Comparison of ENCODE assay signal across 11 mouse cellular contexts in genomic region chr6:30552628-30553027, GRCm38 (mm10). TPM values are rescaled to one million over a fixed set of nuclear protein-coding genes. Genes with fewer than 3 reads are reported as not detected.
DNase-seq lines count a peak whose midpoint lies in the region; ATAC-seq lines count a peak whose summit lies in the region.
"Had no signal": no experiment of that assay in that cellular context is flagged by ENCODE, and none has a peak within 500 bp of the region (broad histone marks: within the 10 kb centered on the region; RNA-seq: fewer than 3 reads in every experiment).

No protein-coding gene starts in this region.

- 56% methylated on average over 6 of the region's 6 CpGs for WGBS in forebrain, embryonic 10.5 days
- WGBS in forebrain, embryonic 11.5 days = 49% methylated on average over 6 of the region's 6 CpGs
- WGBS in lung, embryonic 15.5 days = 41% methylated on average over 6 of the region's 6 CpGs
- 55% methylated on average over 6 of the region's 6 CpGs for WGBS in hindbrain, embryonic 13.5 days
- 55% methylated on average over 6 of the region's 6 CpGs for WGBS in midbrain, embryonic 14.5 days

- peaks cover 68% of the 10 kb centered on the region for H3K4me1 ChIP-seq in forebrain, embryonic 10.5 days
- peaks cover 17% of the 10 kb centered on the region for H3K4me1 ChIP-seq in forebrain, embryonic 11.5 days (replicated peaks; ENCODE audit: control insufficient read depth, insufficient read depth, low read length)
- peaks cover 39% of the 10 kb centered on the region for H3K4me1 ChIP-seq in lung, embryonic 15.5 days
- peaks cover 39% of the 10 kb centered on the region for H3K4me1 ChIP-seq in hindbrain, embryonic 13.5 days (replicated peaks)
- H3K4me1 ChIP-seq in midbrain, embryonic 14.5 days (ENCODE audit: control insufficient read depth, insufficient read depth, low read length) = peaks cover 35% of the 10 kb centered on the region

- DNase-seq in forebrain, embryonic 10.5 days (ENCODE audit: extremely low spot score, low spot score) = no peak
- no peak for DNase-seq in forebrain, embryonic 11.5 days (ENCODE audit: low spot score)
- no peak for DNase-seq in lung, postnatal 14 days
- no peak for DNase-seq in midbrain, embryonic 14.5 days
- DNase-seq in layer of hippocampus, adult 11-12 months (ENCODE audit: low spot score) = no peak
- DNase-seq in urinary bladder, postnatal 4 days (ENCODE audit: low spot score in 2 of 2) = no peak
- DNase-seq: adrenal gland, adult 2 months; spleen, adult 18-20 months had no signal

- H3K36me3 ChIP-seq in forebrain, embryonic 10.5 days (replicated peaks) = peaks cover 5% of the 10 kb centered on the region; the same call in 1 of the 2 replicates
- H3K36me3 ChIP-seq in forebrain, embryonic 11.5 days (ENCODE audit: control insufficient read depth, insufficient read depth, low read length) = no peaks in the 10 kb centered on the region
- no peaks in the 10 kb centered on the region for H3K36me3 ChIP-seq in lung, embryonic 15.5 days
- no peaks in the 10 kb centered on the region for H3K36me3 ChIP-seq in hindbrain, embryonic 13.5 days
- no peaks in the 10 kb centered on the region for H3K36me3 ChIP-seq in midbrain, embryonic 14.5 days (ENCODE audit: control insufficient read depth, insufficient read depth, low read length)
- H3K36me3 ChIP-seq: G1E had no signal

- no peak overlapping the region for H3K4me2 ChIP-seq in forebrain, embryonic 11.5 days (ENCODE audit: low read depth, low read length, severe bottlenecking)
- peak overlapping the region; percentile 37; the same call in 1 of the 2 replicates for H3K4me2 ChIP-seq in lung, embryonic 15.5 days
- H3K4me2 ChIP-seq in hindbrain, embryonic 13.5 days = 0 out of 2 replicates have a peak overlapping the region, but pooled peaks have one; percentile 49
- H3K4me2 ChIP-seq in midbrain, embryonic 14.5 days (ENCODE audit: low read length) = no peak overlapping the region

- ATAC-seq in forebrain, embryonic 11.5 days (replicated peaks; ENCODE audit: low FRiP score) = no peak; the same call in 1 of the 2 replicates
- ATAC-seq in lung, embryonic 15.5 days (ENCODE audit: borderline replicate concordance, extremely low read depth, low FRiP score, low TSS enrichment) = no peak
- no peak for ATAC-seq in hindbrain, embryonic 13.5 days (ENCODE audit: low FRiP score)
- no peak for ATAC-seq in midbrain, embryonic 14.5 days (ENCODE audit: low FRiP score, low TSS enrichment)

- H3K9ac ChIP-seq in forebrain, embryonic 11.5 days (ENCODE audit: low read length) = no peak overlapping the region
- no peak overlapping the region for H3K9ac ChIP-seq in lung, embryonic 15.5 days
- H3K9ac ChIP-seq in hindbrain, embryonic 13.5 days = no peak overlapping the region
- no peak overlapping the region for H3K9ac ChIP-seq in midbrain, embryonic 14.5 days (replicated peaks; ENCODE audit: low read length)

- peaks cover 8% of the 10 kb centered on the region for H3K9me3 ChIP-seq in forebrain, embryonic 10.5 days
- H3K9me3 ChIP-seq in forebrain, embryonic 11.5 days (ENCODE audit: control insufficient read depth, low read length) = no peaks in the 10 kb centered on the region; the same call in 1 of the 2 replicates
- no peaks in the 10 kb centered on the region for H3K9me3 ChIP-seq in lung, embryonic 15.5 days
- H3K9me3 ChIP-seq in hindbrain, embryonic 13.5 days = no peaks in the 10 kb centered on the region
- no peaks in the 10 kb centered on the region for H3K9me3 ChIP-seq in midbrain, embryonic 14.5 days (ENCODE audit: control insufficient read depth, low read length)
- H3K9me3 ChIP-seq: G1E had no signal

- H3K27ac ChIP-seq in forebrain, embryonic 10.5 days = peak overlapping the region; percentile 92
- no peak overlapping the region; the same call in 1 of the 2 replicates for H3K27ac ChIP-seq in forebrain, embryonic 11.5 days (ENCODE audit: low read depth, low read length)
- H3K27ac ChIP-seq in lung, embryonic 15.5 days = 0 out of 2 replicates have a peak overlapping the region, but pooled peaks have one; percentile 15
- H3K27ac ChIP-seq in hindbrain, embryonic 13.5 days = peak overlapping the region; percentile 49; the same call in 1 of the 2 replicates
- H3K27ac ChIP-seq in midbrain, embryonic 14.5 days (replicated peaks; ENCODE audit: low read depth, low read length) = 0 out of 2 replicates have a peak overlapping the region, but pooled peaks have one; percentile 3

- H3K4me3 ChIP-seq in forebrain, embryonic 10.5 days = no peak overlapping the region
- no peak overlapping the region for H3K4me3 ChIP-seq in forebrain, embryonic 11.5 days (ENCODE audit: low read depth, low read length)
- no peak overlapping the region for H3K4me3 ChIP-seq in lung, embryonic 15.5 days
- H3K4me3 ChIP-seq in hindbrain, embryonic 13.5 days = no peak overlapping the region
- H3K4me3 ChIP-seq in midbrain, embryonic 14.5 days (replicated peaks; ENCODE audit: low read depth, low read length) = no peak overlapping the region

- H3K27me3 ChIP-seq in forebrain, embryonic 10.5 days (ENCODE audit: poor library complexity, severe bottlenecking) = no peaks in the 10 kb centered on the region
- H3K27me3 ChIP-seq in forebrain, embryonic 11.5 days (ENCODE audit: control insufficient read depth, insufficient read depth, low read length) = no peaks in the 10 kb centered on the region
- no peaks in the 10 kb centered on the region for H3K27me3 ChIP-seq in lung, embryonic 15.5 days
- H3K27me3 ChIP-seq in hindbrain, embryonic 13.5 days = no peaks in the 10 kb centered on the region
- no peaks in the 10 kb centered on the region for H3K27me3 ChIP-seq in midbrain, embryonic 14.5 days (ENCODE audit: control insufficient read depth, insufficient read depth, low read length)

RNA-seq across cellular contexts. Expression of gene Cpa2, which starts 11.2 kb away (rescaled TPM):
- 11.9 and 15.6 TPM in 2 replicates for polyA plus RNA-seq in forebrain, embryonic 10.5 days (2016; fragmentation: Nextera tagmentation; extraction: Ambion mirVana)
- 4.0 TPM in 2 replicates for polyA plus RNA-seq in forebrain, embryonic 11.5 days (2014; fragmentation: Nextera tagmentation; extraction: Ambion mirVana)
- polyA plus RNA-seq in lung, embryonic 15.5 days (2015; fragmentation: Nextera tagmentation; extraction: Ambion mirVana) = 6.6 and 10.5 TPM in 2 replicates
- 6.9 and 8.7 TPM in 2 replicates for polyA plus RNA-seq in hindbrain, embryonic 13.5 days (2015; fragmentation: Nextera tagmentation; extraction: Ambion mirVana)
- polyA plus RNA-seq in midbrain, embryonic 14.5 days (2014; fragmentation: Nextera tagmentation; extraction: Ambion mirVana) = 8.5 and 8.7 TPM in 2 replicates
- polyA plus RNA-seq: adrenal gland, adult 2 months; G1E had no signal

RNA-seq across cellular contexts. Expression of gene Cpa4, which starts 15.5 kb away (rescaled TPM):
- polyA plus RNA-seq in forebrain, embryonic 10.5 days (2016; fragmentation: Nextera tagmentation; extraction: Ambion mirVana) = 2.9 and 3.4 TPM in 2 replicates
- polyA plus RNA-seq in forebrain, embryonic 11.5 days (2014; fragmentation: Nextera tagmentation; extraction: Ambion mirVana) = 5.4 and 5.6 TPM in 2 replicates
- polyA plus RNA-seq in lung, embryonic 15.5 days (2015; fragmentation: Nextera tagmentation; extraction: Ambion mirVana) = 0.13 and 0.15 TPM in 2 replicates
- polyA plus RNA-seq in hindbrain, embryonic 13.5 days (2015; fragmentation: Nextera tagmentation; extraction: Ambion mirVana) = 1.4 and 1.5 TPM in 2 replicates
- polyA plus RNA-seq in midbrain, embryonic 14.5 days (2014; fragmentation: Nextera tagmentation; extraction: Ambion mirVana) = 0.98 and 1.2 TPM in 2 replicates
- polyA plus RNA-seq: G1E had no signal

RNA-seq across cellular contexts. Expression of gene Ssmem1, which starts 43.0 kb away (rescaled TPM):
- 0.16 and 0.34 TPM in 2 replicates for polyA plus RNA-seq in forebrain, embryonic 10.5 days (2016; fragmentation: Nextera tagmentation; extraction: Ambion mirVana)
- polyA plus RNA-seq in forebrain, embryonic 11.5 days (2014; fragmentation: Nextera tagmentation; extraction: Ambion mirVana) = not detected in 2 replicates
- polyA plus RNA-seq in lung, embryonic 15.5 days (2015; fragmentation: Nextera tagmentation; extraction: Ambion mirVana) = 0.12 TPM in 1 of 2 replicates, not detected in the other
- polyA plus RNA-seq in hindbrain, embryonic 13.5 days (2015; fragmentation: Nextera tagmentation; extraction: Ambion mirVana) = 0.12 and 0.39 TPM in 2 replicates
- 0.38 TPM in 1 of 2 replicates, not detected in the other for polyA plus RNA-seq in midbrain, embryonic 14.5 days (2014; fragmentation: Nextera tagmentation; extraction: Ambion mirVana)
- polyA plus RNA-seq: adrenal gland, adult 2 months; G1E had no signal

RNA-seq across cellular contexts. Expression of gene Tmem209, which starts 43.0 kb away (rescaled TPM):
- polyA plus RNA-seq in forebrain, embryonic 10.5 days (2016; fragmentation: Nextera tagmentation; extraction: Ambion mirVana) = 54.3 and 56.6 TPM in 2 replicates
- 54.2 and 60.2 TPM in 2 replicates for polyA plus RNA-seq in forebrain, embryonic 11.5 days (2014; fragmentation: Nextera tagmentation; extraction: Ambion mirVana)
- polyA plus RNA-seq in lung, embryonic 15.5 days (2015; fragmentation: Nextera tagmentation; extraction: Ambion mirVana) = 35.3 and 39.6 TPM in 2 replicates
- polyA plus RNA-seq in hindbrain, embryonic 13.5 days (2015; fragmentation: Nextera tagmentation; extraction: Ambion mirVana) = 29.5 and 33.4 TPM in 2 replicates
- polyA plus RNA-seq in midbrain, embryonic 14.5 days (2014; fragmentation: Nextera tagmentation; extraction: Ambion mirVana) = 24.8 and 38.2 TPM in 2 replicates

RNA-seq across cellular contexts. Expression of gene Cpa5, which starts 58.2 kb away (rescaled TPM):
- polyA plus RNA-seq in forebrain, embryonic 10.5 days (2016; fragmentation: Nextera tagmentation; extraction: Ambion mirVana) = 0.51 and 0.84 TPM in 2 replicates
- polyA plus RNA-seq in forebrain, embryonic 11.5 days (2014; fragmentation: Nextera tagmentation; extraction: Ambion mirVana) = 0.15 and 0.72 TPM in 2 replicates
- 0.18 TPM in 1 of 2 replicates, not detected in the other for polyA plus RNA-seq in lung, embryonic 15.5 days (2015; fragmentation: Nextera tagmentation; extraction: Ambion mirVana)
- polyA plus RNA-seq in hindbrain, embryonic 13.5 days (2015; fragmentation: Nextera tagmentation; extraction: Ambion mirVana) = not detected in 2 replicates
- polyA plus RNA-seq in midbrain, embryonic 14.5 days (2014; fragmentation: Nextera tagmentation; extraction: Ambion mirVana) = 0.18 TPM in 1 of 2 replicates, not detected in the other
- polyA plus RNA-seq: adrenal gland, adult 2 months; G1E had no signal

Comparison
In these comparisons a context has a peak if more than half of its experiments do, and no peak if none do; other contexts are left out.
1. H3K4me2 ChIP-seq: peak in lung, embryonic 15.5 days (single experiment) and hindbrain, embryonic 13.5 days (single experiment); none in forebrain, embryonic 11.5 days (single experiment) and midbrain, embryonic 14.5 days (single experiment).